Mouse (Mus musculus): ENCODE results near the gene Cyth4. TPM values are rescaled to one million over a fixed set of nuclear protein-coding genes. Genes with fewer than 3 reads are reported as not detected.

The Cyth4 gene
- polyA plus RNA-seq, 1 experiment from 2014 or later: 3.8 TPM

- 55% methylated on average over 18 of the region's 18 CpGs for WGBS
Measured at GRCm38 (mm10) chr15:78587050-78587994, 9.5 kb upstream of the Cyth4 start.

GRCm38 (mm10) chr15:78588049-78588448, 8.8 kb upstream of the Cyth4 start:
- H3K27ac ChIP-seq (ENCODE audit: poor library complexity, severe bottlenecking): no peak overlapping the region
- no peak for ATAC-seq (ENCODE audit: insufficient number of reproducible peaks, low FRiP score)

More at GRCm38 (mm10) chr15:78587050-78587994, 9.5 kb upstream of the Cyth4 start:
- Histone ChIP-seq H3K9ac (0 out of 2 replicates have a peak overlapping the region, but pooled peaks have one; percentile 11), H3K4me2 (no peak overlapping the region), H3K9me3 (replicated peaks) (peaks cover 5% of the 10 kb centered on the region; the same call in 1 of the 2 replicates), H3K27ac (ENCODE audit: poor library complexity, severe bottlenecking) (no peak overlapping the region), H3K27me3 (replicated peaks) (peaks cover 16% of the 10 kb centered on the region; the same call in 1 of the 2 replicates), H3K4me3 (no peak overlapping the region), H3K36me3 (no peaks in the 10 kb centered on the region), H3K4me1 (replicated peaks) (no peaks in the 10 kb centered on the region)
- peak; percentile 47 for ATAC-seq (ENCODE audit: insufficient number of reproducible peaks, low FRiP score)

DNA sequence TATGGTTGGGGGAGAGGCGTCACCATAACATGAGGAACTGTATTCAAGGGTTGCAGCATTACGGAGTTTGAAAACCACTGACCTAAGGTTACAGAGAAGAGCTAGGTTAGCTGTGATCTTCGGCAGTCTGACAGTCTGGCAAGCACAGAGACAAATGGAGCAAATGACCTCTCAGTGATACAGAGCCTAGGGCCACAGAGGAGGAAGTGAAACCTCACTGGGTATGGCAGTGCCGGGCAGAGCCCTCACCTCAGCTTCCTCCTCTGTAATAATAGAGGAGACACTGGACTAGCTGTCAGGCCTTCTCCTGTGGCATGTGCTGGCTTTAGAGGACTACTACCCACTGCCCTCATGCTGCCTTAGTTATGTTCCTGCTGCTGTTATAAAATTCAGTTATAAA, 7.9 kb upstream of the Cyth4 start:
- H3K4me3 ChIP-seq: no peak overlapping the region
- H3K27ac ChIP-seq (ENCODE audit: poor library complexity, severe bottlenecking): no peak overlapping the region
- peaks cover 5% of the 10 kb centered on the region; the same call in 1 of the 2 replicates for H3K9me3 ChIP-seq (replicated peaks)
- no peaks in the 10 kb centered on the region for H3K36me3 ChIP-seq
- H3K4me1 ChIP-seq (replicated peaks): no peaks in the 10 kb centered on the region
- no peak for ATAC-seq (ENCODE audit: insufficient number of reproducible peaks, low FRiP score)
- 81% methylated on average over 4 of the region's 4 CpGs for WGBS
- 0 out of 2 replicates have a peak, but pooled peaks cover 6% of the 10 kb centered on the region for H3K27me3 ChIP-seq (replicated peaks)
- no peak overlapping the region for H3K4me2 ChIP-seq
- H3K9ac ChIP-seq: no peak overlapping the region

More at GRCm38 (mm10) chr15:78588049-78588448, 8.8 kb upstream of the Cyth4 start:
- no peaks in the 10 kb centered on the region for H3K36me3 ChIP-seq
- no peak overlapping the region for H3K4me2 ChIP-seq
- no peak overlapping the region for H3K4me3 ChIP-seq
- H3K9me3 ChIP-seq (replicated peaks): peaks cover 5% of the 10 kb centered on the region; the same call in 1 of the 2 replicates
- H3K27me3 ChIP-seq (replicated peaks): peaks cover 14% of the 10 kb centered on the region; the same call in 1 of the 2 replicates
- H3K4me1 ChIP-seq (replicated peaks): no peaks in the 10 kb centered on the region
- no peak overlapping the region for H3K9ac ChIP-seq
- WGBS: 50% methylated on average over 4 of the region's 4 CpGs

DNA sequence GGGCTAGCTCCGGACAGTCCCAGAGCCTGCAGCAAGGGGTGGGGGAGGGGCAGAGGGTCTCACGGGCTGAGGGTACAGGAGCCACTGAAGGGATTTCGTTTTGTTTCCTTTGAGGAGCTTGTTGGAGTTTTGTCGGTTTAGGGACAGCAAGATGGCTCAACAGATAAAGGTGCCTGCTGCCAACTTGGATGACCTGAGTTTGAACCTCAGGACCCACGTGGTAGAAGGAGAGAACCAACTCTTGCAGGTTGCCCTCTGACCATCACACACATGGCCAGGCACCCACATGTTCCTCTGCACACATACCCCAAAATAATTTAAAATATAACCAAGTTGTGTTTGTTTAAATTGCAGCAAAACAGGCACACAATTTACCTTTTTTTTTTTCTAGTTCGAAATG, 6.9 kb upstream of the Cyth4 start:
- whole genome bisulfite sequencing: 62% methylated on average over 6 of the region's 6 CpGs
- H3K9ac ChIP-seq: no peak overlapping the region
- H3K27ac ChIP-seq (ENCODE audit: poor library complexity, severe bottlenecking): no peak overlapping the region

DNA sequence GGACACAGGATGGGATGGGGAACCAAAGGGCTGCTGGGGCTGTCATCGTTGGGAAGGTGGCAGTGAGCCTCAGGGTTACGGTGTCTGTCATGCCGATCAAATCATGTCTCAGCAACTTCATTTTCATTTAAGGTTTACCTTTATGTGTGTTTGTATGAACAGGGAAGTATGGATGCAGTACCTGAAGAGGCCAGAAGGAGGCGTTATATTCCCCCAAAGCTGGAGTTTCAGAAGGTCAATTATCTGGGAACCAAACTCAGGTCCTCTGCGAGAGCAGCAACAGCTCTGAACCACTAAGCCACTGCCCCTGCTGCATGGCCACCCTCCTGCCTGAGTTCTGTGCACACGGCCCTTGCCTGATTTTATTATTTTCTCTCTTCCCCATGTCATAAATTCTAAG, 6.1 kb upstream of the Cyth4 start:
- Histone ChIP-seq H3K4me2 (no peak overlapping the region), H3K4me3 (no peak overlapping the region), H3K36me3 (no peaks in the 10 kb centered on the region), H3K27ac (ENCODE audit: poor library complexity, severe bottlenecking) (no peak overlapping the region), H3K27me3 (replicated peaks) (0 out of 2 replicates have a peak, but pooled peaks cover 6% of the 10 kb centered on the region), H3K9ac (no peak overlapping the region), H3K4me1 (replicated peaks) (no peaks in the 10 kb centered on the region), H3K9me3 (replicated peaks) (no peaks in the 10 kb centered on the region; the same call in 1 of the 2 replicates)
- ATAC-seq (ENCODE audit: insufficient number of reproducible peaks, low FRiP score): no peak
- 70% methylated on average over 6 of the region's 6 CpGs for WGBS

More for the DNA sequence above, 6.9 kb upstream of the Cyth4 start:
- Histone ChIP-seq H3K27me3 (replicated peaks) (0 out of 2 replicates have a peak, but pooled peaks cover 6% of the 10 kb centered on the region), H3K4me1 (replicated peaks) (no peaks in the 10 kb centered on the region), H3K4me2 (no peak overlapping the region), H3K9me3 (replicated peaks) (no peaks in the 10 kb centered on the region; the same call in 1 of the 2 replicates), H3K4me3 (no peak overlapping the region), H3K36me3 (no peaks in the 10 kb centered on the region)
- ATAC-seq (ENCODE audit: insufficient number of reproducible peaks, low FRiP score): no peak

DNA sequence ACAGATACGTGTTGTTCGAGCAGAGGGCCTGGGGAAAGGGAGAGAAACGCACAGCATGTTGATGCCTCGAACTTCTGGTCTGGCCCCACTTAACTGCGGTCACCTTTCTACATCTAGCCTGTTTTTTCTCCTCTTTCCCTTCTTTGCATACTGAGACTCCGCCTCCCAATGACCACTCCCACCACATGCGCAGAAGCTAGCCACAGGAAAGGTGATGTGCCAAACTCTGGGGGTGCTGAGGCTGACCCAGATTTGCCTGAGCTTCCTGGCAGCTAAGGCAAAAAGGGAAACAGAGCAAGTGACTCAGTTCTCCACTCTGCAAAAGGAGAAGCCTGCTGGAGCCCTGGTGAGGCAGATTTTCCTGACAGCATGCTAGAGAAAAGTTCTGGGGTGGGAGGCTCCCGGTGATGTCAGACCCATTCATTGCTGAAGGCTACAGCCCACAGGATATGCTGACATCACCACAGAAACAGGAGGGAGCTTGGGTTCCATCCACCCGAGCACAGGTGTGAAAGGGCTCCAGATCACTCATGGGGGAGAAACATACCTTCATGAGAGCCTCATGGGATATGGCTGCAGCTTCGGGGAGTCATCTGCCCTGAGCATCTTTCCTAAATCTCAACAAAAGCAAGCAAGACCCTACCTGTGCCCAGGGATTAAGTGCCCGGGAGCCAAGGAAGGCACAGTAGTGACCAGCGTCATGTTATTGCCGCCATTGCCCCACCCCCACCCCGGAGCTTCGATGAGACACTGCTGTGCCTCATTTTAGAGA, 5.0 kb upstream of the Cyth4 start:
- H3K4me3 ChIP-seq: no peak overlapping the region
- no peak for ATAC-seq (ENCODE audit: insufficient number of reproducible peaks, low FRiP score)
- 52% methylated on average over 15 of the region's 15 CpGs for WGBS

GRCm38 (mm10) chr15:78592452-78592968, 4.3 kb upstream of the Cyth4 start:
- Histone ChIP-seq H3K4me1 (replicated peaks) (no peaks in the 10 kb centered on the region), H3K4me2 (no peak overlapping the region), H3K27ac (ENCODE audit: poor library complexity, severe bottlenecking) (no peak overlapping the region), H3K9me3 (replicated peaks) (no peaks in the 10 kb centered on the region), H3K36me3 (no peaks in the 10 kb centered on the region), H3K4me3 (no peak overlapping the region), H3K9ac (no peak overlapping the region), H3K27me3 (replicated peaks) (0 out of 2 replicates have a peak, but pooled peaks cover 6% of the 10 kb centered on the region)
- WGBS: 68% methylated on average over 14 of the region's 14 CpGs
- ATAC-seq (ENCODE audit: insufficient number of reproducible peaks, low FRiP score): no peak

More for the DNA sequence above, 5.0 kb upstream of the Cyth4 start:
- Histone ChIP-seq H3K9me3 (replicated peaks) (no peaks in the 10 kb centered on the region), H3K27ac (ENCODE audit: poor library complexity, severe bottlenecking) (no peak overlapping the region), H3K36me3 (no peaks in the 10 kb centered on the region), H3K27me3 (replicated peaks) (0 out of 2 replicates have a peak, but pooled peaks cover 6% of the 10 kb centered on the region), H3K4me1 (replicated peaks) (no peaks in the 10 kb centered on the region), H3K4me2 (no peak overlapping the region), H3K9ac (no peak overlapping the region)

DNA sequence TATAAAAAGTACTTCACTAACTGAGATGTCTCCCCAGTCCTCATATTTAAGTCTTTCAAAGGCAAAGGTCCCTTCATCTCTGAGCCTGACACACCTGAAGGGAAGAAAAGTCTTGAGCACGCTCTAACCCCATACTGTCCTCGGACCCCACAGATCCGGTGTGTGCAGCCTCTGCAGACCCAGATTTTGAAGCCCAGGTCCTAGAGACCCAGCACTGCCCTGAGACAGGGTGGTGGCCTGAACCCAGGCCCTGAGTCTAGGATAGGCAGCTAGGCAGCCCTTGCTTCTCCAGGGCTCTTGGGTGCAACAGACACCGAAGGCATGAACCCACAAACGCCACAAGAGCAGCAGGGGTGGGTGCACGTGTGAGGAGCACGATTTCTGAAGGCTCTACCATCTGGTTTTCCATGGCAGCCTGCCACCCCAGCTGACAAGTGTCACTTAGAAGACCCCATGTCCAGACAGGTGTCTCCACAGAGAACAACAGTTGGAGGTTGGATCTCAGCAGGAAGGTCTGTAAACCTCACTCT, 2.9 kb upstream of the Cyth4 start:
- 82% methylated on average over 7 of the region's 7 CpGs for WGBS
- Histone ChIP-seq H3K9me3 (replicated peaks) (no peaks in the 10 kb centered on the region), H3K9ac (no peak overlapping the region), H3K27ac (ENCODE audit: poor library complexity, severe bottlenecking) (no peak overlapping the region), H3K4me3 (no peak overlapping the region), H3K4me1 (replicated peaks) (no peaks in the 10 kb centered on the region), H3K27me3 (replicated peaks) (0 out of 2 replicates have a peak, but pooled peaks cover 11% of the 10 kb centered on the region), H3K4me2 (no peak overlapping the region), H3K36me3 (no peaks in the 10 kb centered on the region)
- ATAC-seq (ENCODE audit: insufficient number of reproducible peaks, low FRiP score): no peak

DNA sequence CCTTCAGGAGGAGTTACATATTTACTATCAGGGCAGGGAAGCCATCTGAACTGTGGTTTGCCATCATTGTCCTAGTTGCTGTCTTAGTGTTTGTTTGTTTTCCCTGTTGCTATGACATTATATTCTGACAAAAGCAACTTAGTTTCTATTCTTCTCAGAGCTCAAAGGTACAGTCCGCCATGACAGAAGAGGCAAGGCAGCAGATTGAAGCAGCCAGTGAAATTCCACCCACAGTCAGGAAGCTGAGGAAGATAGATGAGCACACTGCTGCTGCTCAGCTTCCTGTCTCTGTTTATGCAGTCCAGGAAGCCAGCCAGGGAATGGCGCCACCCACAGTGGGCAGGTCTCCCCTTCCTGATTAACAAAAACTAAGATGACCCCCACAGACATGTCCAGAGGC, 2.0 kb upstream of the Cyth4 start:
- no peak overlapping the region for H3K4me3 ChIP-seq
- no peaks in the 10 kb centered on the region for H3K4me1 ChIP-seq (replicated peaks)
- H3K36me3 ChIP-seq: no peaks in the 10 kb centered on the region
- WGBS: 85% methylated on average over 2 of the region's 2 CpGs
- H3K27ac ChIP-seq (ENCODE audit: poor library complexity, severe bottlenecking): no peak overlapping the region
- H3K27me3 ChIP-seq (replicated peaks): 0 out of 2 replicates have a peak, but pooled peaks cover 12% of the 10 kb centered on the region
- H3K4me2 ChIP-seq: no peak overlapping the region
- H3K9ac ChIP-seq: no peak overlapping the region
- no peak for ATAC-seq (ENCODE audit: insufficient number of reproducible peaks, low FRiP score)
- H3K9me3 ChIP-seq (replicated peaks): no peaks in the 10 kb centered on the region

- Histone ChIP-seq H3K27ac (ENCODE audit: poor library complexity, severe bottlenecking) (no peak overlapping the region), H3K4me3 (no peak overlapping the region), H3K9me3 (replicated peaks) (no peaks in the 10 kb centered on the region), H3K27me3 (replicated peaks) (0 out of 2 replicates have a peak, but pooled peaks cover 12% of the 10 kb centered on the region), H3K36me3 (no peaks in the 10 kb centered on the region), H3K4me1 (replicated peaks) (no peaks in the 10 kb centered on the region), H3K9ac (no peak overlapping the region), H3K4me2 (no peak overlapping the region)
- 73% methylated on average over 5 of the region's 5 CpGs for WGBS
- ATAC-seq (ENCODE audit: insufficient number of reproducible peaks, low FRiP score): no peak
Measured at GRCm38 (mm10) chr15:78595468-78595867, 1.4 kb upstream of the Cyth4 start.

Measured in heart, embryonic 12.5 days (tissue).